Mouse (Mus musculus) forebrain, embryonic 14.5 days (tissue): ENCODE measurements around the gene Lrwd1. TPM values are rescaled to one million over a fixed set of nuclear protein-coding genes. Genes with fewer than 3 reads are reported as not detected.

ENCODE experiments used
- ATAC-seq: fragments of 200-750 bp; cut with Nextera tagmentation; 2 replicates; pipeline ENCODE4 v1.8.0; 2017; ENCODE audit warnings: mild to moderate bottlenecking, moderate library complexity
- DNase-seq: peaks from one replicate; pipeline ENCODE4 v3.0.0-alpha.2; 2015; ENCODE audit warnings: low spot score
- H3K27ac ChIP-seq: fragments of 300-500 bp; sonication (generic); 2 replicates; pipeline ENCODE4 v1.5.1; 2014; ENCODE audit warnings: low read depth, mild to moderate bottlenecking, control low read depth, low read length, moderate library complexity
- H3K27me3 ChIP-seq: fragments of 300-500 bp; sonication (generic); replicated peaks from 2 replicates; pipeline ENCODE4 v1.6.1; 2014; ENCODE audit warnings: low read length, control low read depth, mixed read lengths; ENCODE audit not compliant: control insufficient read depth, insufficient read depth
- H3K36me3 ChIP-seq: fragments of 300-500 bp; sonication (generic); 2 replicates; pipeline ENCODE4 v1.6.1; 2014; ENCODE audit warnings: low read length, control low read depth; ENCODE audit not compliant: control insufficient read depth, insufficient read depth
- H3K4me1 ChIP-seq: fragments of 300-500 bp; sonication (generic); 2 replicates; pipeline ENCODE4 v1.6.1; 2014; ENCODE audit warnings: antibody characterized with exemption, low read length, control low read depth; ENCODE audit not compliant: control insufficient read depth, insufficient read depth
- H3K4me2 ChIP-seq: fragments of 300-500 bp; sonication (generic); 2 replicates; pipeline ENCODE4 v1.6.1; 2014; ENCODE audit warnings: mild to moderate bottlenecking, control low read depth, low read length
- H3K4me3 ChIP-seq: fragments of 300-500 bp; sonication (generic); 2 replicates; pipeline ENCODE4 v1.5.1; 2014; ENCODE audit warnings: low read depth, low read length, control low read depth
- H3K9ac ChIP-seq: fragments of 300-500 bp; sonication (generic); 2 replicates; pipeline ENCODE4 v1.6.1; 2014; ENCODE audit warnings: mild to moderate bottlenecking, low read length, control low read depth, moderate library complexity
- H3K9me3 ChIP-seq: fragments of 300-500 bp; sonication (generic); replicated peaks from 2 replicates; pipeline ENCODE4 v1.6.1; 2016; ENCODE audit warnings: low read length, control low read depth, mixed read lengths; ENCODE audit not compliant: control insufficient read depth
- WGBS: fragments of 180-500 bp; shearing (Covaris S2); extraction: QIAGEN DNeasy Blood & Tissue Kit; methylation state at CpG from one replicate; pipeline ENCODE4 v1.1.7; 2014; 5-methylcytosine and 5-hydroxymethylcytosine counted together
- polyA plus RNA-seq: library from polyadenylated mRNA; unstranded; fragments of >200 nt; fragmentation: Nextera tagmentation; extraction: Ambion mirVana; gene quantifications from 2 replicates; pipeline ENCODE4 v1.2.1, GENCODE M21; 2014

The Lrwd1 gene
- polyA plus RNA-seq, 1 experiment from 2014 or later = 33.2 TPM

GRCm38 (mm10) chr5:136171363-136172341 lies 35.8 kb upstream of the Lrwd1 start:
- peak overlapping the region; percentile 55 for H3K4me3 ChIP-seq
- ATAC-seq = no peak
- H3K4me1 ChIP-seq = peaks cover 10% of the 10 kb centered on the region
- H3K36me3 ChIP-seq = 0 out of 2 replicates have a peak, but pooled peaks cover 2% of the 10 kb centered on the region
- WGBS = 38% methylated on average over 17 of the region's 17 CpGs
- H3K9me3 ChIP-seq = no peaks in the 10 kb centered on the region
- H3K9ac ChIP-seq = peak overlapping the region; percentile 75; the same call in 1 of the 2 replicates
- DNase-seq = peak; percentile 8
- no peak overlapping the region for H3K27ac ChIP-seq
- peak overlapping the region; percentile 88 for H3K4me2 ChIP-seq
- H3K27me3 ChIP-seq = no peaks in the 10 kb centered on the region

DNA sequence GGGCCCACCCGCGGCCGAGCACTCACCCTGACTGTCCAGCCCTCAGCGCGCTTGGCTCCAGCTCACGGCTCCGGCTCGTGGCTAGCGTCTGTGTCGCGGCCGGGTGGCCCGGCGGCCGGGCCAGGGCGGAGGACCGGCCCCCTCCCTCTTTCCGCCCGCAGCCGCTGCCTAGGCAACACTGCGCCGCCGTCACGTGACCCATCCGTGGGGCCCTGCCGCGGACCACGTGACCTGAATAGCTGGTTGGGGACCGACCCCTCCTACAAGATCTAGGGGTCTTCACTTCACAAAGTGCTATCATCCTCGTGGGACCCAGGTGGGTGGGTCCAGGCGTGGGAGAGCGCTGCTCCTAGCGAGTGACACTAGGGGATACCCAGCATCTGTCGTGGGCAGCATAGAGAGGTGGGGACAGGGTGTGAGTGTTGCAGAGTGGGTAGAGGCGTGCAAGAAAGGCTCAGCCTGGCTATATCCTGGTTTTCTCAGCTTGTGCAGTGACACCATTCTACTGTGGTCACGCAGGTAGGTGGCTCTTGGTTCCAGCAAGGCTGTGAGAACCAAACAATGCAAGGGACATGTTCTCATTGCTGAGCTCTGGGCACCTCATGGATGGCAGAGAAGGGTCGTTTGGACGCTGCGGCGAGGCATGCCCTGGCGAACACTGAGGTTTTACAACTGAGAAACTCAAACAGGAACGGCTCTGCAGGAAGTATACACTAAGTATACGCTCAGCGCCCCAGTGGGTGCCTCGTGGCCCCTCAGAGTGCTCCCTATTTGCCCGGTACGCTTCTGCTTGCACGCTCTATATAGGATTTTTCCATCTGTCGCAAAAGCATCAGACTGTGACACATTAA lies 34.9 kb upstream of the Lrwd1 start, which contains the start of gene Orai2:
Orai2 (minus strand) TSS at position 202 of the 851 bp plus-strand sequence.
- Histone ChIP-seq H3K36me3 (0 out of 2 replicates have a peak, but pooled peaks cover 2% of the 10 kb centered on the region), H3K9me3 (no peaks in the 10 kb centered on the region), H3K27ac (peak within 1 kb of the TSS; percentile 36), H3K9ac (peak within 1 kb of the TSS; percentile 75), H3K4me3 (peak within 1 kb of the TSS; percentile 55), H3K27me3 (no peaks in the 10 kb centered on the region), H3K4me1 (peaks cover 10% of the 10 kb centered on the region), H3K4me2 (peak within 1 kb of the TSS; percentile 88)
- peak; percentile 88 for ATAC-seq
- DNase-seq = peak; percentile 89
- 4% methylated on average over 48 of the region's 49 CpGs for WGBS

GRCm38 (mm10) chr5:136169626-136170511 lies 34.0 kb upstream of the Lrwd1 start:
- DNase-seq (peak; percentile 21), ATAC-seq (peak; percentile 35)
- no peaks in the 10 kb centered on the region for H3K27me3 ChIP-seq
- H3K36me3 ChIP-seq = 0 out of 2 replicates have a peak, but pooled peaks cover 2% of the 10 kb centered on the region
- peak overlapping the region; percentile 75 for H3K9ac ChIP-seq
- H3K27ac ChIP-seq = peak overlapping the region; percentile 27; the same call in 1 of the 2 replicates
- H3K9me3 ChIP-seq = no peaks in the 10 kb centered on the region
- WGBS = 12% methylated on average over 15 of the region's 15 CpGs
- H3K4me1 ChIP-seq = peaks cover 10% of the 10 kb centered on the region
- peak overlapping the region; percentile 88 for H3K4me2 ChIP-seq
- H3K4me3 ChIP-seq = peak overlapping the region; percentile 55

GRCm38 (mm10) chr5:136168071-136168470 lies 32.2 kb upstream of the Lrwd1 start:
- Histone ChIP-seq H3K4me3 (no peak overlapping the region), H3K9me3 (no peaks in the 10 kb centered on the region), H3K4me1 (peaks cover 10% of the 10 kb centered on the region), H3K4me2 (no peak overlapping the region), H3K36me3 (peaks cover 2% of the 10 kb centered on the region; the same call in 1 of the 2 replicates), H3K9ac (no peak overlapping the region), H3K27me3 (no peaks in the 10 kb centered on the region), H3K27ac (no peak overlapping the region)
- ATAC-seq (no peak), DNase-seq (no peak)
- WGBS = 92% methylated on average over 3 of the region's 3 CpGs

GRCm38 (mm10) chr5:136167296-136167695 lies 31.4 kb upstream of the Lrwd1 start:
- no peak overlapping the region for H3K9ac ChIP-seq
- no peak for DNase-seq
- no peak overlapping the region for H3K4me3 ChIP-seq
- peaks cover 2% of the 10 kb centered on the region; the same call in 1 of the 2 replicates for H3K36me3 ChIP-seq
- WGBS = 95% methylated on average over 4 of the region's 4 CpGs
- H3K9me3 ChIP-seq = no peaks in the 10 kb centered on the region
- ATAC-seq = no peak
- H3K27ac ChIP-seq = no peak overlapping the region
- H3K27me3 ChIP-seq = no peaks in the 10 kb centered on the region
- no peak overlapping the region for H3K4me2 ChIP-seq
- H3K4me1 ChIP-seq = peaks cover 10% of the 10 kb centered on the region

- Histone ChIP-seq H3K9ac (no peak overlapping the region), H3K4me2 (no peak overlapping the region), H3K4me1 (no peaks in the 10 kb centered on the region), H3K36me3 (peaks cover 5% of the 10 kb centered on the region; the same call in 1 of the 2 replicates), H3K9me3 (no peaks in the 10 kb centered on the region), H3K4me3 (no peak overlapping the region), H3K27me3 (no peaks in the 10 kb centered on the region), H3K27ac (no peak overlapping the region)
- 77% methylated on average over 8 of the region's 8 CpGs for WGBS
- ATAC-seq (no peak), DNase-seq (peak; percentile 6)
These were observed 29.4 kb upstream of the Lrwd1 start for GRCm38 (mm10) chr5:136165246-136165645.

DNA sequence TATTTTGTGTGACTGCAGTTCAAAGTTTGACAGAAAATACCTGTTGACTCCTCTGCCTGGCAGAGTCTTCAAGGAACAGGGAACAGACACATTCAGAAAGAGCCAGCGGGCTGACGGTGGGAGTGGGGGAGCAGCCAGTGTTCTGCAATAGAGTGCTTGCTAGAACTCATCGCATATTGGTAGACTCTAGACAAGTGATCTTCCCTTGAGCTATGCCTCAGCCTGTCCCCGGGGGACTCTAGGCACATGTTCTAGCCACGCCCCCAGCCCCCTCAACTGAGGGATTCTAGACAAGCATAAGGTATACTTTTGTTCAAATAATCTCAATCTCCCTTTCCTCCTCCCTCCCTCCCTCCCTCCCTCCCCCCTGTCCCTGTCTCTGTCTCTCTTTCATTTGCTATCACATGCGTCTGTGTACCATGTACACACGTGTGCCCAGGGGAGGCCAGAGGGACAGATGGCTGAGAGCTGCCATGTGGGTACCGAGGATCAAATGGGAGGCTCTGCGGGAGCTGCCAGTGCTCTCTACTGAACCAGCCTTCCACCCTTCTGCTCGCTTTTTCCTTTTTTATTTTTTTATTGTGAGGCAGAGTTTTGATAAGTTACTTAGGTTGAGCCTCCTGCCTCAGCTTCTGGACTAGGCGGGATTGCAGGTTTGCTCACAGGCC lies 28.1 kb upstream of the Lrwd1 start:
- no peaks in the 10 kb centered on the region for H3K4me1 ChIP-seq
- no peak overlapping the region for H3K4me3 ChIP-seq
- H3K9me3 ChIP-seq = no peaks in the 10 kb centered on the region
- peaks cover 5% of the 10 kb centered on the region; the same call in 1 of the 2 replicates for H3K36me3 ChIP-seq
- no peaks in the 10 kb centered on the region for H3K27me3 ChIP-seq
- WGBS = 75% methylated on average over 11 of the region's 11 CpGs
- no peak overlapping the region for H3K9ac ChIP-seq
- no peak overlapping the region for H3K4me2 ChIP-seq
- DNase-seq (peak; percentile 21), ATAC-seq (no peak)
- H3K27ac ChIP-seq = no peak overlapping the region
